Mouse (Mus musculus) hindbrain, embryonic 16.5 days (tissue): Measurements from ENCODE around the gene Zbtb34. TPM values are rescaled to one million over a fixed set of nuclear protein-coding genes. Genes with fewer than 3 reads are reported as not detected.

Experiments
- ATAC-seq: fragments of 200-750 bp; cut with Nextera tagmentation; 2 replicates; pipeline ENCODE4 v1.8.0; 2017; ENCODE audit warnings: moderate TSS enrichment, moderate library complexity
- H3K27ac ChIP-seq: fragments of 300-500 bp; sonication (generic); 2 replicates; pipeline ENCODE4 v1.5.1; 2014; ENCODE audit warnings: low read depth, mild to moderate bottlenecking, control low read depth, low read length, moderate library complexity
- H3K27me3 ChIP-seq: fragments of 300-500 bp; sonication (generic); replicated peaks from 2 replicates; pipeline ENCODE4 v1.6.1; 2014; ENCODE audit warnings: low read length; ENCODE audit not compliant: control insufficient read depth, insufficient read depth
- H3K36me3 ChIP-seq: fragments of 300-500 bp; sonication (generic); 2 replicates; pipeline ENCODE4 v1.6.1; 2014; ENCODE audit warnings: mild to moderate bottlenecking, low read length, moderate library complexity, mixed read lengths; ENCODE audit not compliant: control insufficient read depth, insufficient read depth
- H3K4me1 ChIP-seq: fragments of 300-500 bp; sonication (generic); 2 replicates; pipeline ENCODE4 v1.6.1; 2014; ENCODE audit warnings: low read depth, low read length; ENCODE audit not compliant: control insufficient read depth, insufficient read depth
- H3K4me2 ChIP-seq: fragments of 300-500 bp; sonication (generic); 2 replicates; pipeline ENCODE4 v1.6.1; 2014; ENCODE audit warnings: mild to moderate bottlenecking, low read length, control low read depth, moderate library complexity
- H3K4me3 ChIP-seq: fragments of 300-500 bp; sonication (generic); 2 replicates; pipeline ENCODE4 v1.5.1; 2014; ENCODE audit warnings: mild to moderate bottlenecking, low read length, control low read depth, moderate library complexity
- H3K9ac ChIP-seq: fragments of 300-500 bp; sonication (generic); 2 replicates; pipeline ENCODE4 v1.6.1; 2014; ENCODE audit warnings: low read depth, mild to moderate bottlenecking, control low read depth, low read length, moderate library complexity
- H3K9me3 ChIP-seq: fragments of 300-500 bp; sonication (generic); 2 replicates; pipeline ENCODE4 v1.6.1; 2014; ENCODE audit warnings: mild to moderate bottlenecking, low read length, moderate library complexity; ENCODE audit not compliant: control insufficient read depth
- WGBS: fragments of 180-500 bp; shearing (Covaris S2); extraction: QIAGEN DNeasy Blood & Tissue Kit; methylation state at CpG from one replicate; pipeline ENCODE4 v1.1.7; 2014; 5-methylcytosine and 5-hydroxymethylcytosine counted together
- polyA plus RNA-seq: library from polyadenylated mRNA; unstranded; fragments of >200 nt; fragmentation: Nextera tagmentation; extraction: Ambion mirVana; gene quantifications from 2 replicates; pipeline ENCODE4 v1.2.1, GENCODE M21; 2015

Gene Zbtb34
- polyA plus RNA-seq, 1 experiment from 2014 or later, result 5.3 TPM

DNA sequence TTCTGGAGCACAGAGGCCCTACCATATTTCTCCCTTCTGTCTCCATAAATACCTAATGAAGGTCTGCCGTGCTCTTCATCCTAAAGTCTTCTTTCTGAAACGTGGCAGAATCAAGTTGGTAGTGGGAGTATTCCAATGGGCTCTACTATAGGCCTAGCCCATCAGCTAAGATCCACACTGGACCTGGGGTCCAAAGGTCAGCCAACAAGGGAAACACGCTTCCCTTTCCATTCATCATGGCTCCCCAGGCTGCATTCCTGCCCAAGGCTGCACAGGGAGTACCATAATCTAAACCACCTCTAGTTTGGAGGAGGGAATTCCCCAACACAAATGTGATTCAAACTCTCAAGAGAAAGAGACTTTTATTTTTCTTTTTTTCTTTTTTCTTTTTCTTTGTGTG, 61.7 kb downstream of the Zbtb34 start:
- Histone ChIP-seq H3K9me3 (no peaks in the 10 kb centered on the region), H3K4me3 (no peak overlapping the region), H3K36me3 (no peaks in the 10 kb centered on the region), H3K4me1 (peaks cover 16% of the 10 kb centered on the region), H3K4me2 (no peak overlapping the region), H3K9ac (no peak overlapping the region), H3K27ac (no peak overlapping the region), H3K27me3 (no peaks in the 10 kb centered on the region)
- no peak for ATAC-seq
- 81% methylated on average over 3 of the region's 3 CpGs for WGBS

DNA sequence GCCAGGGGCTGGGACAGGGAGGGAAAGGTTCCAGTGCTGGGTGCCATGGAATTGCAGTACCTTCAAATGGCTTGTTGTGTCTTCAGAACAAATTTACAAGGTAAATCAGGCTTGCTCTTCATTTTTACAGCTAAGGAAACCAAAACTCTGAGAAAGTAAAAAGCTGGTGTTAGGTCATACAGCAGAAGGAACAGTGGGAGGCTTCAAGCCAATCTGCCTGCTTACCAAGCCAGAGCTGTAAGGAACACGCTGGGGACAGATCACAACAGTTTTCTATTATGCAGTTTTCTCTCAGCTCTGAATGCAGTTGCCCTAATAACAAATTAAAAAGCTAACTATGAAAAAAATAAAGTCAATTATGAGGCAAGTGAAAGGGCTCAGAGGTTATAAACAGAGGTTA, 62.6 kb downstream of the Zbtb34 start:
- WGBS, result 66% methylated on average over 1 of the region's 1 CpGs
- Histone ChIP-seq H3K9me3 (no peaks in the 10 kb centered on the region), H3K4me1 (peaks cover 16% of the 10 kb centered on the region), H3K36me3 (no peaks in the 10 kb centered on the region), H3K27ac (no peak overlapping the region), H3K4me3 (no peak overlapping the region), H3K9ac (no peak overlapping the region), H3K4me2 (no peak overlapping the region), H3K27me3 (no peaks in the 10 kb centered on the region)
- ATAC-seq, result no peak

DNA sequence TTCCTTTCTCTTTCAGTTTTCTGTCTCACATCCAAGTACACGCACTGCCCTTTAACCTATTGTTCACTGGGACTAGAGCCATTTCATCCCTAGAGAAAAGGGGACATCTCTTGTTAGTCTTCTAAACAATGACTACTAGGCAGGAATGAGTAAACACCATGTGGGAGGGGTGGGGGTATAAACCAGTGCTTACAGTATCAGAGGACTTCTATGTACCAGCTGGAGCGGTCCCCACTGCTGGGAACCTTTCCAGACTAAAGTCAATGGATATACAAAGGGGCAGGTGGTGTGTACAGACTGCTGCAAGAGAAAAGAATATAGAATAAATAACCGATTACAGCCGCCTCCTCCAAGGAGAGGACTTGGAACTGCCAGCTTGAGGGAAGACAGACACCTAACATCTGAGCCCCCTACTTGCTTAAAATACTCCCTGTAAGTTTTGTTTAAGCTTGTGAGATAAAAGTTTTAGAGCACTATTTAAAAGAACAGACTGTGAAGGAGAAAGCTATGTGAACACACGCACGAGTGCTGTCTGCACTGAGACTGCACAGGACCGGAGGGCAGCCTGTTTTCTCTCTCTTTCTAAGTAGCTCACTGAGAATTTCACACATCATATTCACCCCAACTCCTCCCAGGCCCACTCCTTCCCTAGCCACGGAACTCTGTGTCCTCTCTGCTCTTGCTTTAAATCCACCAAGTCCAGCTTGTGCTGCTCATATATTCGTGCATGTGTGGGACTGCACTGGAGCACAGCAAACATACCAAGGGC, 65.2 kb downstream of the Zbtb34 start:
- Histone ChIP-seq H3K4me3 (no peak overlapping the region), H3K4me2 (no peak overlapping the region), H3K9ac (no peak overlapping the region), H3K9me3 (no peaks in the 10 kb centered on the region), H3K4me1 (peaks cover 20% of the 10 kb centered on the region), H3K27me3 (no peaks in the 10 kb centered on the region), H3K36me3 (no peaks in the 10 kb centered on the region), H3K27ac (no peak overlapping the region)
- WGBS, result 38% methylated on average over 9 of the region's 9 CpGs
- peak; percentile 73 for ATAC-seq

DNA sequence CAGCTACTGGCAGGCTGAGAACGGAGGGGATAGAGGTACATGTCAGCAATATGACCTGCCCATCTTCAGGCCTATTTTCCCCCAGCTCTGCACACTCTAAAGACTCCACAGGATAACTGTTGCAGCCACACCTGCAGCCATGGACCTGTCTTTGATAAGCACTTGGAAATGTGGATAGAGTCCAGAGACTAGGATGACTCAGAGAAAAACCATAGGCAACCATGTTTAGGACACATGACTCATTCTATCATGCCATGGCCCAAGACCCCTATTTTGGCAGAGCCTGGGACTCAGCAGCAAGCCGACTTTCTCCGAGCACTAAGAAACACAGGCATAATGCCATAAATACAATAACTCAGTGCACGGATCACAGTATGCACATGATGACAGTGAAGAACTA, 66.5 kb downstream of the Zbtb34 start:
- Histone ChIP-seq H3K4me3 (no peak overlapping the region), H3K27me3 (no peaks in the 10 kb centered on the region), H3K36me3 (no peaks in the 10 kb centered on the region), H3K4me1 (peaks cover 19% of the 10 kb centered on the region), H3K27ac (no peak overlapping the region), H3K4me2 (no peak overlapping the region), H3K9ac (no peak overlapping the region), H3K9me3 (no peaks in the 10 kb centered on the region)
- WGBS, result 88% methylated on average over 4 of the region's 4 CpGs
- no peak for ATAC-seq

DNA sequence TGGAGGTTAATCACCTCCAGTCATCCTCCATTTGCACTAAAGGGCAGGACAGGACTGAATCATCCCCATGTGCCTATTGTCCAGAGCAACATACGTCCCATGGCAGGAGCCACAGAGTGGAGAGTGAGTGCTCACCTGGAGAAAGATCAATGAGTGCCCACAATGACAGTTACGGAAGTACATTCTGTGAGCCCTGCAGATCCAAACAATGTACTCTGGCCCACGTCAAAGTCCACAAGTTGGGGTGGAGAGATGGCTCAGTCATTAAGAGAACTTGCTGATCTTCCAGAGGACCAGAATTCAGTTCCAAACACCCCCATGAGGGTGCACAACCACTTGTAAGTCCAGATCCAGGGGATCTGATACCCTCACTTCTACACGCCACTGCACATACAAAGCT, 67.2 kb downstream of the Zbtb34 start:
- Histone ChIP-seq H3K36me3 (no peaks in the 10 kb centered on the region), H3K4me3 (no peak overlapping the region), H3K4me1 (peaks cover 13% of the 10 kb centered on the region), H3K9me3 (no peaks in the 10 kb centered on the region), H3K9ac (no peak overlapping the region), H3K27me3 (no peaks in the 10 kb centered on the region), H3K27ac (no peak overlapping the region), H3K4me2 (no peak overlapping the region)
- no peak for ATAC-seq
- 90% methylated on average over 4 of the region's 4 CpGs for WGBS

DNA sequence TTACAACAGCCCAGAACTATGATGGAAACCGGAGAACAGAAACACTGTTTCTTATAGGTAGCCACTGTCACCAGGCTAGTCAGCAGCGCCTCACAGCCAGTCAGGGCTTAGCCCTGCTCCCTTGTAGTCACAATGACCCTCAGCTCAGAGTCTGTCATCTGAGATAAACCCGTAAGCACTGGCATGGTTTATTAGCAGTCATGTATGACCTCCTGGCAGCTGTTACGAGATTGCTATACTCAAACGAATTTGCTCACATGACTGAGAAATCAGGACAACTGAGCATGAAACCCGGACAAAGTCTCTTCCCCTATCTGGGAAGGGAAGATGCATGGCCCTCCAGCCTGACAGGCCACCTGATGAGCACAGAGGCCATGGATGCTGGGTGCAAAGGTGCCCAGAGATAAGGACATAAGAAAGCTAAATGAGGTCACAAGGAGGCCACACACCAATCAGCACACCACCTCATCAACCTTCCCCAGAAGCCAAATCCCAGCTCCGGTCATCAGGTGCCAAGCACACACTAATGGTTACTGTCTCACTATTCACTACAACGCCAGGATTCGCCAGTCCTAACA, 69.9 kb downstream of the Zbtb34 start:
- Histone ChIP-seq H3K9me3 (no peaks in the 10 kb centered on the region), H3K27ac (no peak overlapping the region), H3K4me1 (peaks cover 11% of the 10 kb centered on the region), H3K9ac (no peak overlapping the region), H3K4me2 (no peak overlapping the region), H3K36me3 (no peaks in the 10 kb centered on the region), H3K4me3 (no peak overlapping the region), H3K27me3 (no peaks in the 10 kb centered on the region)
- ATAC-seq, result no peak
- 70% methylated on average over 9 of the region's 9 CpGs for WGBS

DNA sequence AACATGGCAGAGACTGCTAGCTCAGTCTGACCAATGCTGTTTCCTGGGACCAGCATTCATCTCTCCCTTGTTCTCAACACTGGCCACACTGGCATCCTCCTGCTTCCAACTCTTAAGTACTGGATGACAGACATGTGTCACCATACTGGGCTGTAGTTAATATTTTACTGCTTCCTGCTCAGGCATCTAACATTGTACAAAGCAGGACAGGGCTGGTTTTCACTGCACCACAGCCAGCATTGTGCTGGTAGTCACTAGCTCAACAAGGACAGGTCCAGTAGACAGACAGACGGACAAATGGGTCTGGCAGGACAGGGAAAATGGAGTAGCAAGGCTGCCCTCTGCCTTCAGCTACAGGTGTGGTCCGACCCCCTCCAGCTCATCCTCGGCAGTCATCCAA, 70.6 kb downstream of the Zbtb34 start:
- H3K27ac ChIP-seq, result no peak overlapping the region

DNA sequence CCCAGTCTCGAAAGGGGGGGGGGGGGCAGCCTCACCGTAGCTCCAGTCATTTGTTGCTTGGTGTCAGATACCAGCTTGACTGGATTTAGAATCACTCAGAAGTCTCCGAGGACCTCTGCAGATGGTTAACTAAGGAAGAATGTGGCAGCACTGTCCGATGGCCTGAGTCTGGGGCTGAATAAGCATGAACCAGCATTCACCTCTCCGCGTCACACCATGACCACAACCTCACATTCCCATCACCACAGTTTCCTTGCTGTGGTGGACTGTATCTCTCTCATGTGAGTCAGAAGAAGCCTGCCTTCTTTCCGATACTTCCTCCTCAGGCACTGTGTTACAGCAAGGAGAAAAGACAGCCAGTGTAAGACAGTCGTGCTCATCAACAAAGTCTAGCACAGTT, 71.9 kb downstream of the Zbtb34 start:
- H3K27ac ChIP-seq, result no peak overlapping the region
- no peak for ATAC-seq
- peaks cover 10% of the 10 kb centered on the region; the same call in 1 of the 2 replicates for H3K4me1 ChIP-seq
- no peak overlapping the region for H3K9ac ChIP-seq
- H3K4me2 ChIP-seq, result no peak overlapping the region
- H3K27me3 ChIP-seq, result no peaks in the 10 kb centered on the region
- no peaks in the 10 kb centered on the region for H3K36me3 ChIP-seq
- no peaks in the 10 kb centered on the region for H3K9me3 ChIP-seq
- WGBS, result 90% methylated on average over 8 of the region's 8 CpGs
- no peak overlapping the region for H3K4me3 ChIP-seq

More for the DNA sequence above, 70.6 kb downstream of the Zbtb34 start:
- Histone ChIP-seq H3K4me3 (no peak overlapping the region), H3K4me1 (peaks cover 9% of the 10 kb centered on the region), H3K4me2 (no peak overlapping the region), H3K9ac (no peak overlapping the region), H3K27me3 (no peaks in the 10 kb centered on the region), H3K36me3 (no peaks in the 10 kb centered on the region), H3K9me3 (no peaks in the 10 kb centered on the region)
- ATAC-seq, result no peak
- WGBS, result 86% methylated on average over 3 of the region's 3 CpGs

DNA sequence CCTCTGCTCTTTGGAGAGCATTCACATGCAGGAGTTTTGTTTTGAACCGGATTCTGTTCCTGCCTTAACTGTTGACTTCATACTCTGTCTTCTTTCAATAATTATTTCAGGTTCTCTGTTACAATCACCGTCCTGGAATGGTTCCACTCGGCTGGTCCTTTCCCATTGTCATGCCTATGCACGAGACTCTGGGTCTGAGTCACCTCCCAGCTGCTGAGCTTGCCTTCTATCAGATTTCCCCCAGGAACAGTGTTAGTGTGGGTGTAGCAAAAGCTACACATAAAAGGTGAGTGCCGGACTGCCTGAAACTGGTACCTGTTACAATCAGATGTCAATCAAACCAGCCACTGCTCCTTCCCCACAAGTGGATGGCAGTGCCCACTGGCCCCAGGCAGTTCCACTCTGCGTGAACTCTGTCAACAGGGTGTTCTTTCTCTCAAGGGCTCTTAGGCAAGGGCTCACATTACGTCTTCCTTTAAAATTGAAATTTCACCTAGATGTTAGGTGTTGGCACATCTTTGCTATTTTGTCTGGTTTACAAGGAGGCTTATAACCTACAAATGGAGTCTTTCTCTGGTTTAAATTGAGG, 73.8 kb downstream of the Zbtb34 start:
- Histone ChIP-seq H3K9me3 (no peaks in the 10 kb centered on the region), H3K4me1 (peaks cover 10% of the 10 kb centered on the region; the same call in 1 of the 2 replicates), H3K27me3 (no peaks in the 10 kb centered on the region), H3K4me2 (no peak overlapping the region), H3K9ac (no peak overlapping the region), H3K27ac (no peak overlapping the region), H3K4me3 (no peak overlapping the region), H3K36me3 (no peaks in the 10 kb centered on the region)
- WGBS, result 74% methylated on average over 7 of the region's 7 CpGs
- no peak for ATAC-seq
